Mouse (Mus musculus) heart, adult 9 months (tissue): ENCODE results near the gene Hist1h2bc.

Experiments
- DNase-seq, 2 experiments: peaks; one replicate each; pipeline ENCODE4 v3.0.0; 2022; ENCODE audit warnings: low spot score in 2 of 2

Gene Hist1h2bc

DNA sequence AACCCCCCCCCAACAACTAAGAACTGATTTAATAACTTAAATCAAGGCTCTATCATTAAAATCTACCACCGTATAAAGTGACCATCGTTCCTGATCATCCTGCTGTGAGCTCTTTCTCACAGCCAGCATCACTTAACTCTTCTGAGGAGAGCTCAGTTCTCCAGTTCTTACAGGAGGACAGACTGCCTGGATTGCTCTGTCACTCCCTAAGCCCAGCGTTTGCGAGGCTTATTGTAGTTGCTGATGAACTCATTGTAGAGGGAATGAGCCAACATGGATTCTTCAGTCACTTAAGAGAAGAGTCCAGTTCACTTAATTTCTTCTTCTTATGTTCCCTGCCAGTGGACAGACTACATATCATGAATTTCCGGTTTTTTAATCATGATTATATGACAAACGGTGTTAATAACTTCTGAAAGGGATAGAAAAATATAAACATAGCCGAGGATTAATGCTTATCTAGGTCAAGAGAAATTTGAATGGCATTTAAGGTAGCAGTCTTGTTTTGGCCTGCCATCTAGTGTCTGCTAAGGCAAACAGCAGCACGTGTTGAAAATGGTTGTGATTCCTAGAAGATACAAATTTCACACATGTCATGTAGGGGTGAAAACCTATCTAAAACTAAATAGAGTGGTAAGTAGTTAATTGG lies 48.3 kb downstream of the Hist1h2bc start:
- peak in 1 of 2 experiments; percentile 39 for DNase-seq

DNA sequence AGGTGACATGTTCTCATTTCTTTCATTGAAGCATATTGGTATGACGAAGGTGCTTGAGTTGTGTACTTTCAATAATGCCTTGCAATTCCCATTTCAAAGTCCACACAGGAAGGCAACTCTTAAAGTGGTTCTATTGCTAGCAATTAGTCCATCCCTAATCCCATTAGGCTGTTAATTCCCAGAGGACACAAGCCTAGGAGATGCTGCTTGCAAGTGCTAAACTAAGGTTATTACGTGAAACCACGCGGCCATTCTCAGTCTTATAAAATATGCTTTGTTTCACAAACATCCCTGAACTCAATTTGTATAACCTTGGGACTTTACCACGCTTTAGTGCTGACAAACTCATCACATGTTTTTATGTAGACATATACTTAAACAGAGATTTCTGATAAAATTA lies 53.1 kb downstream of the Hist1h2bc start:
- no peak for DNase-seq

DNA sequence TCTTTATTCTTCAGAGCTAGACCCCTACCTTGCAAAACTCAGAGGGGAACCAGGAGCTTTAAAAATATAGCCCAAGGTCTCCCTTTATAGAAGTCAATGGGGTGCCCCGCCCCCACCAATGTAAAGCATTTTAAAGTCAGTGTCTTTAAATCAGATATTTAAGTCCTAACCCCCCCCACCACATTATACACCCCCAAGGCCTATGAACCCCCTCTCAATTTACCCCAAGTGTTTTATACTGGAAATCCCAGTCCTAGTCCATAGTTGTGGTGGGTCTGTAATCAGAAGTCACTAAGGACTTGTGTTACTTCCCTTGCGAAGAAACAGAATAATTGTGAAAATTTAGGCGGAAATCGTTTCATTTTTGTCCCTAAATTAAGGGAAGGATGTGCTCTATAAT lies 54.0 kb downstream of the Hist1h2bc start:
- peak in 1 of 2 experiments; percentile 36 for DNase-seq

DNA sequence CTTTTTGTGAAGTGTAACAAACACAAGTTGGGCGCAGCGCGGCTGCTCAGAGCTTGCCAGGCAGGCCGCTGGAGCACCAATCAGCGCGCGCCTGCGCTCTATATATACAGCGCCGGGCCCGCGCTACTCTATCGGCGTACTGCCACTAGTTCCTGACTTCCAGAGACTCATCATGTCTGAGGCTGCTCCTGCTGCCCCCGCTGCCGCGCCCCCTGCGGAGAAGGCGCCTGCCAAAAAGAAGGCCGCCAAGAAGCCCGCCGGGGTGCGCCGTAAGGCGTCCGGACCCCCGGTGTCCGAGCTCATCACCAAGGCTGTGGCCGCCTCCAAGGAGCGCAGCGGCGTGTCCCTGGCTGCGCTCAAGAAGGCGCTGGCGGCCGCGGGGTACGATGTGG lies 54.7 kb downstream of the Hist1h2bc start, which contains the start of gene Hist1h1c:
Gene Hist1h1c (plus strand): TSS at position 132 of the 392 bp plus-strand sequence.
- peak; percentile 92 to 96 for DNase-seq

DNA sequence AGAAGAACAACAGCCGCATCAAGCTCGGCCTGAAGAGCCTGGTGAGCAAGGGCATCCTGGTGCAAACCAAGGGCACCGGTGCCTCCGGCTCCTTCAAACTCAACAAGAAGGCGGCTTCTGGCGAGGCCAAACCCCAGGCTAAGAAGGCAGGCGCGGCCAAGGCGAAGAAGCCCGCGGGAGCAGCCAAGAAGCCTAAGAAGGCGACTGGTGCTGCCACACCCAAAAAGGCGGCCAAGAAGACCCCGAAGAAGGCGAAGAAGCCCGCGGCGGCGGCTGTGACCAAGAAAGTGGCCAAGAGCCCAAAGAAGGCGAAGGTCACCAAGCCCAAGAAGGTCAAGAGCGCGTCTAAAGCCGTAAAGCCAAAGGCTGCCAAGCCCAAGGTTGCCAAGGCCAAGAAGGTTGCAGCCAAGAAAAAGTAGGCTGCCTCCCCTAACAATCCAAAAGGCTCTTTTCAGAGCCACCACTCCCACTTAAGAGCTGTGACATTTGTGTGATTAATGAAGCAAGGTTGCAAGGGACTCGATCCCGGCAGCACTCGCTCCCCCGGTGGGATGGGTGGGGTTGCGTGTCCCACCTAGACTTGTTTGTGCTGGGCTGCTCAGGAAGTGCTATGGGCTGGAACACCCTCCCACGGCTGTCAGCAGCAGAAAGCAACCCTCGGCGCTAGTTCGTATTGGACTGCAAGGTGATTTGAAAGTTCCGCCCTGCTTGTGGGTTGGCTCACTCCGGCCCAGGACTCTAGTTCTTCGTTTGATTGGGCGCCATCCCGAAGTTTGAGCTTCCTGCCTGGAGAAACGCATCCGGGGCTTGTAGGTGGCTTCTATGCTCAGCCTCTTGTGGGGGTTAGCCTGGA lies 55.3 kb downstream of the Hist1h2bc start:
- peak; percentile 98 to 99 for DNase-seq

DNA sequence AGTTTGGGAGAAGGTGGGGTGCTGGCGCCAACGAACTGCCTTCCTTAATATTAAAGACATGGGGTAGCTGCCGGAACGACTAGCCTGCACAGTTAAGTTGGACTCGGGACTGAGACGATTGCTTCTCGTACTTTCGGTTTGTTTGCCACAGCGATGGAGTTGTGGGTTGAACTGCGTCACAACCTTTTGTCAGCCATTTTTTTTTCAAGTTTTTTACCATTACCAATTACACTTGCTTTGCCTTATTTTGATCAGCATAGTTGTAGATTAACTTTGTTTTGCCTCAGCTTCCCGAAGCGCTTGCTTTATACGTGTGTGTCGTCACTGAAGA lies 55.9 kb downstream of the Hist1h2bc start:
- DNase-seq, result no peak

DNA sequence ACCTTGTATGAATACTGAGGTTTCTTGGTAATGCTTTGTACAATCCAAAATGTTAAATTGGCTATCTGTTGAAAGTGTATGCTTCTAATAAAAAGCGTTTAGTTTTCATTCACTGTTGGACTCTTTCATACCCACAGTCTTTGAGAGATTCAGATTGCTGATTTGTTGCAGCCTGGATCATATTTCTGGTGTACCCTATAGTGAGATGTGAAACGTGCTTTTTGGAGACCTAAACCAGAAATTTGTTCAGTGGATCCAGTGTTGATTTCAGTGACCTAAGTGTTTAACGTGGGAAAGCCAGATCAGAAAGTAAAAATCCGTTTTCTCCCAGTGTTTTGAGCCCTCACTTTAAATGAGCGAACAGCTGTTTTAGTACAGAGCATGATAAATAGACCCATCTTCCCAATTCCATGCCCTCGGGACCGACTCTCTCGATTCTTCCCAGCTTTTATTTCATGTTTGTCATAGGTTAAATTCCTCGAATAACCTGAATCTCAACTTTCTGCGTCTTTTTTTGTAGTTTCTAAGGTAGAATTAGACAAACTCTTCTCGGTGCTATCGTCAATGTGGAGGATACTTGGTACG lies 56.3 kb downstream of the Hist1h2bc start:
- no peak for DNase-seq

DNA sequence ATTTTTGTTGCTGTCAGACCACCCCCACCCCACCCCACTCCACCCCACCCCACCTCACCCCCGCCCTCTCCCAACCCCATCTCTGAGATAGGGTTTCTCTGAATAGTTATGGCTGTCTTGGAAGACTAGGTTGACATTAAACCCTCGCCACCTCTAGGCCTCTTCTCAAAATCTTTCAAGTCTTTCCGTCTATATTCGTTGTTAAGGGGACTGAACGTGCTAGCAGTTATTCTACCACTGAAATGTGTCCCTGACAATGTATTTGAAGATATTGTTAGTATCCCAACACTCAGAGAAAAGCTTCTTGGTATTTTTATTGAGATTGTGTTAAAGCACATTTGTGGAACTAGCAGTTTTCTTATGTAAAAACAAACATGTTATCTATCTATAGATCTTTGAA lies 56.9 kb downstream of the Hist1h2bc start:
- DNase-seq, result no peak

DNA sequence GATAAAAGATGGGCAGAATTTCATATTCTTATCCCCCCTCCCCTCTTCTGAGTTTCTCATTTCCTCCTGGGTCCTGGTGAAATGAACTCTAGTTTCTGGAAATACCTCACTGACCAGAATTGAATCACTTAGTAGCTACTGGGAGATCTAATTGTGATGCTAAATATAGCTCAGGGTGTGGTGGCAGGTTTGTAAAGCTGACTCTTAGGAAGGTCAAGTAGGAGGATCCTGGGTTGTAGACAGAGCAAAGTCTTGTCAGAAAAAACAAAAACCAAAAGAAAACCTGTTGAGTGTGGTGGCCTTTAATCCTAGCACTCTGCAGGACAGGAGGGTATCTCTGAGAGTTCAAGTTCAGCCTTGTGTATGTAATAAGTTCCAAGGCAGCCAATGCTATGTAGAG lies 58.0 kb downstream of the Hist1h2bc start:
- DNase-seq, result no peak
